ENCODE assay signal across 16 mouse cellular contexts in genomic region chr12:109077036-109077435, GRCm38 (mm10).
"Had no signal": no experiment of that assay in that cellular context is flagged by ENCODE, and none has a peak within 500 bp of the region (broad histone marks: within the 10 kb centered on the region; RNA-seq: fewer than 3 reads in every experiment).

No protein-coding gene starts in this region.

- H3K4me3 ChIP-seq: neural tube, embryonic 13.5 days; neural tube, embryonic 15.5 days; stomach, embryonic 15.5 days had no signal

- H3K9me3 ChIP-seq: neural tube, embryonic 13.5 days; neural tube, embryonic 15.5 days; stomach, embryonic 15.5 days had no signal

- H3K4me1 ChIP-seq: neural tube, embryonic 13.5 days; neural tube, embryonic 15.5 days; stomach, embryonic 15.5 days had no signal

- DNase-seq: retina, postnatal 1 day; right cerebral cortex, adult 18-20 months; right cerebral cortex, postnatal 14 days; right cerebral cortex, postnatal 25 days; right cerebral cortex, postnatal 4 days; spleen, adult 18-20 months; thymus, adult 18-20 months; thymus, adult 2 months; thymus, postnatal 14 days; thymus, postnatal 25 days; thymus, postnatal 36 days; thymus, postnatal 4 days had no signal

- H3K27ac ChIP-seq: neural tube, embryonic 13.5 days; neural tube, embryonic 15.5 days; stomach, embryonic 15.5 days; stomach, postnatal 0 days had no signal

- H3K36me3 ChIP-seq: neural tube, embryonic 13.5 days; neural tube, embryonic 15.5 days; stomach, embryonic 15.5 days had no signal

- H3K27me3 ChIP-seq: neural tube, embryonic 13.5 days; stomach, embryonic 15.5 days had no signal

- H3K9ac ChIP-seq: neural tube, embryonic 13.5 days; neural tube, embryonic 15.5 days; stomach, embryonic 15.5 days had no signal

- H3K4me2 ChIP-seq: neural tube, embryonic 13.5 days; neural tube, embryonic 15.5 days; stomach, embryonic 15.5 days had no signal
